Mouse (Mus musculus): ENCODE data around the gene Prdx3.
A peak's percentile ranks its signal among the peaks of the same experiment; 100 is the strongest.

Prdx3 gene

DNA sequence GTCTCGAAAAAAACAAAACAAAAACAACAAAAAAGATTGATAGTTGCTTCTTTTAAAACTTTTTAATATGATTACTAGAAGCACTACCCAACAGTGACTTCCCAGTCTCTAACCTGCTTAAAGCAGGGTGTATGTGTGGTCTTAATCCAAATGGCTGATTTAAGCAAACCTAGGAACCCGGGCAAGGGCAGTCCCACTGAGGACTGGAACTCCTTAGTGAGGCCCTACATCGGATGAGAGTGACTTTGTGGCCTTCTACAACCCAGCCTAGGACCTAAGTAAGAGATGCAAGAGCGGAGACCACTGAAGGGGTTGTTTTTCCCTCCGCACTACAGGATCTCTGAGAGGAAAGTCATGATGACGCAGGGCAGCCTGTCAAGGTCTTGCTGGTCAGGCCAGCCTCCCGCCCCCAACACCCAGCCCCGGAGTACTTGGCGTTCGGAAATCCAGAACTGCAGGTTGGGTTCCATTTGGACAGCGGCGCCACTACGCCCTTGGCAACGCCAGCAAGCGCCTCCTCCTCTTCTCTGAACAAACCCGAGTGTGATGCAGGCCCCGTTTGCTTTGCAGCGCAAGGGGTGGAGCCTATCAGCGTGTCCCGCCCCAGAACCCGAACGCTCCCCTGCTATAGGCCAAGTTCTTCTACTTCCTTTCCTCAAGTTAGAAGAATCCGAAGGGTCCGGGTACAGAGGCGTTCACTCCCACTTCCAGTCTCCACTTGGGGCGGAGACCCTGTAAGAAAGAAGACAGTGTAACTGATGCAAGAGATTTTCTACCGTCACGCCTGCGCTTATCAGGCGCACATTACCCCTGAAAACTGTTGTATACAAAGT is 13.3 kb downstream of the Prdx3 start, which contains the start of gene Sfxn4:
Sfxn4 (minus strand) TSS at position 612 of the 833 bp plus-strand sequence.
- DNase-seq = peak; percentile 96 to 97

DNA sequence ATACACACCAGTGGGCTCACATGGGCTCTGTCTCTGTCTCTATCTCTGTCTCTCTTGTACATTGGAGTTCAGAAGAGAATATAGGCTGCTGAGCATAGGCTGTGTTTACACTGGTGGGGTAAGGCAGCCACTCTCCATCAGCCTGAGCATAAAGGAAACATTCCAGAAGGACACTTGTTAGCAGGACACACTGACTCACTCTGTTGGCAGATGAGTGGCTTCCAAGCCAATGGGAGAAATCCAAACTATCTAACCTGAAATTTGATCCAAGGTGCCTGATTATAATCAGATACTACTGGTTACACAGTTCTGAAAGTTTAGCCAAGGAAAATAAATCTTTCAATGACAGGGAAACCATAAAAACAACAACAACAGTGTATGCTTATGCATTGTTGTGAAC is 28.6 kb downstream of the Prdx3 start:
- DNase-seq = no peak

DNA sequence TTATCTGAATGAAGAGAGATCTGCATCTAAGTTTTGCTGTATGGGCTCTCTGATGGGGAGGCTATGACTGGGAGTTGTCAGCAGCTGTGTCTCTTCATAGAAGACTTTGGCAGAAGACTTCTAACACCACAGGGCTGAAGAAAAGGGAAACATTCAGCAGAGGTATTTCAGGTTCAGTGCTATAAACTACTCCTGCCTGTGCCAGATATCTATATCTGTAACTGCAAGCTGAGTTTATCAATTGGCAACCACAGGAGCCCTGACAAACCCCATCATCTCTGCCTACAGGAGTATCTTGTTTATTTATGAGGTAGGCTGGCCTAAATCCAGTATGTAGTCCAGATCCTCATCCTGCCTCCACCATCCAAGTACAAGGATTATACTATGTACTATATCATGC is 31.0 kb downstream of the Prdx3 start:
- DNase-seq = no peak

DNA sequence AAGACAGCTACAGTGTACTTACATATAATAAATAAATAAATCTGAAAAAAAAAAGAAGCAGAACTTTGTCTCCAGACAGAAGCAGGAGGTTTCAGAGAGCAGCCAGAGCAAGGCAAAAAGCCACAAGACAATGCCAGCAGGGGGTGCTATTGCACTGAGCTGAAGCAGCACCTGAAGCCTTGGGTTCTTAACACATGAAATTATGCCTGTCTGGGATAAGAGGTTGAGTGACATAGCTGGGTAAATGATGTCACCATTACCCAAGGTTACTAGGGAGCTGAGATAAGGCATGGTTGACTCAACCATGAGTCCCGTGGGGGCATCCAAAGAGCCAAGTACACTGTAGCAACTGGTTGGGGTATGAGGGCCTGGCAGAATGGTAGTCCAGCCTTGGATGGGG is 36.6 kb downstream of the Prdx3 start:
- peak; percentile 61 to 72 for DNase-seq

DNA sequence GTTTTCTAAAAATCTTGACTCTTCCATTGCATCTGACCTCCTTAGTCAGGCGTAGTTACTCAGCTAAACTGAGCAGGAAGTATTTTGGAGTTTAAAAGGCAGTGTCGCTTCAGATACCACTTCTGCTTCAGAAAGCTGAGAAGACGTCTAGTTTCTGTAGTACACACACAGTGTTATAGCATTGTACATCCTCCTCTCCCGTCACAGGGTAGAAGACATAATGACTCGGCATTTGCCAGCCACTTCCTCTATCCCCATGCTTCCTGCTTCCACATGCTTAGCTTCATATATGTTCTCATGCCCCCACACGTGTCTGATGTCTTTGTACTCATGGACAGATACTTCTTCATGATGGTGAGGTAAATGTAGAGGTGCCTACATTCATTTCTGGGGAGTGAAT is 55.7 kb downstream of the Prdx3 start:
- DNase-seq = no peak

Data from lung, adult 18-20 months (tissue).